Mouse (Mus musculus) forebrain, postnatal 0 days (tissue): Measurements from ENCODE around the gene Prpf6. TPM values are rescaled to one million over a fixed set of nuclear protein-coding genes. Genes with fewer than 3 reads are reported as not detected.

ENCODE experiments used
- ATAC-seq: fragments of 200-750 bp; cut with Nextera tagmentation; 2 replicates; pipeline ENCODE4 v1.8.0; 2017; ENCODE audit warnings: mild to moderate bottlenecking, moderate library complexity
- DNase-seq: peaks from one replicate; pipeline ENCODE4 v3.0.0-alpha.2; 2015
- H3K27ac ChIP-seq: fragments of 300-500 bp; sonication (generic); 2 replicates; pipeline ENCODE4 v1.5.1; 2014; ENCODE audit warnings: low read depth, mild to moderate bottlenecking, antibody characterized with exemption, low read length, moderate library complexity, mixed read lengths
- H3K27me3 ChIP-seq: fragments of 300-500 bp; sonication (generic); 2 replicates; pipeline ENCODE4 v1.6.1; 2014; ENCODE audit warnings: mild to moderate bottlenecking, low read length, mixed read lengths; ENCODE audit not compliant: insufficient read depth
- H3K36me3 ChIP-seq: fragments of 300-500 bp; sonication (generic); 2 replicates; pipeline ENCODE4 v1.6.1; 2014; ENCODE audit warnings: mild to moderate bottlenecking, moderate library complexity; ENCODE audit not compliant: insufficient read depth
- H3K4me1 ChIP-seq: fragments of 300-500 bp; sonication (generic); 2 replicates; pipeline ENCODE4 v1.6.1; 2014; ENCODE audit warnings: antibody characterized with exemption; ENCODE audit not compliant: insufficient read depth
- H3K4me2 ChIP-seq: fragments of 300-500 bp; sonication (generic); 2 replicates; pipeline ENCODE4 v1.6.1; 2014; ENCODE audit warnings: low read depth, mild to moderate bottlenecking, moderate library complexity
- H3K4me3 ChIP-seq: fragments of 300-500 bp; sonication (generic); 2 replicates; pipeline ENCODE4 v1.5.1; 2014; ENCODE audit warnings: low read depth, low read length, mixed read lengths
- H3K9ac ChIP-seq: fragments of 300-500 bp; sonication (generic); 2 replicates; pipeline ENCODE4 v1.6.1; 2014; ENCODE audit warnings: mild to moderate bottlenecking
- H3K9me3 ChIP-seq: fragments of 300-500 bp; sonication (generic); 2 replicates; pipeline ENCODE4 v1.6.1; 2016; ENCODE audit warnings: low read length
- CTCF ChIP-seq: sonication (generic); IDR thresholded peaks from 2 replicates; pipeline ENCODE4 v1.5.1; 2016; ENCODE audit warnings: antibody characterized with exemption, control low read depth, low read depth
- WGBS: fragments of 180-500 bp; shearing (Covaris S2); extraction: QIAGEN DNeasy Blood & Tissue Kit; methylation state at CpG from one replicate; pipeline ENCODE4 v1.1.7; 2014; 5-methylcytosine and 5-hydroxymethylcytosine counted together
- polyA plus RNA-seq: library from polyadenylated mRNA; unstranded; fragments of >200 nt; fragmentation: Nextera tagmentation; extraction: Ambion mirVana; gene quantifications from 2 replicates; pipeline ENCODE4 v1.2.1, GENCODE M21; 2015
- total RNA-seq: library from RNA; depleted of rRNA; stranded (reverse); fragments of >200 nt; gene quantifications from 2 replicates; pipeline ENCODE4 v1.2.3, GENCODE M21; 2014

The Prpf6 gene
- total and polyA plus RNA-seq, 2 experiments from 2014 or later = 46.5 to 49.6 TPM

GRCm38 (mm10) chr2:181646626-181647472 lies 55.2 kb downstream of the Prpf6 start:
- TF ChIP-seq CTCF = no peak
- peaks cover 83% of the 10 kb centered on the region for H3K36me3 ChIP-seq
- H3K4me2 ChIP-seq = no peak overlapping the region
- H3K9me3 ChIP-seq = no peaks in the 10 kb centered on the region
- ATAC-seq = no peak
- H3K4me3 ChIP-seq = no peak overlapping the region
- WGBS = 95% methylated on average over 6 of the region's 6 CpGs
- no peak overlapping the region for H3K27ac ChIP-seq
- DNase-seq = no peak
- no peaks in the 10 kb centered on the region for H3K4me1 ChIP-seq
- no peaks in the 10 kb centered on the region for H3K27me3 ChIP-seq
- no peak overlapping the region for H3K9ac ChIP-seq

- 77% methylated on average over 10 of the region's 10 CpGs for WGBS
- ATAC-seq (no peak), DNase-seq (no peak)
- Histone ChIP-seq H3K36me3 (peaks cover 87% of the 10 kb centered on the region), H3K4me1 (no peaks in the 10 kb centered on the region), H3K27ac (no peak overlapping the region), H3K4me3 (no peak overlapping the region), H3K27me3 (no peaks in the 10 kb centered on the region), H3K4me2 (no peak overlapping the region), H3K9me3 (no peaks in the 10 kb centered on the region), H3K9ac (no peak overlapping the region)
- TF ChIP-seq CTCF = no peak
These were observed 57.3 kb downstream of the Prpf6 start for GRCm38 (mm10) chr2:181648926-181649325.

GRCm38 (mm10) chr2:181653065-181653464 lies 61.4 kb downstream of the Prpf6 start:
- no peak overlapping the region for H3K4me3 ChIP-seq
- no peak overlapping the region for H3K27ac ChIP-seq
- H3K27me3 ChIP-seq = no peaks in the 10 kb centered on the region
- no peaks in the 10 kb centered on the region for H3K4me1 ChIP-seq
- H3K36me3 ChIP-seq = peaks cover 81% of the 10 kb centered on the region
- no peak overlapping the region for H3K4me2 ChIP-seq
- DNase-seq = no peak
- no peak for ATAC-seq
- no peak for TF ChIP-seq CTCF
- H3K9ac ChIP-seq = no peak overlapping the region
- H3K9me3 ChIP-seq = no peaks in the 10 kb centered on the region

- Histone ChIP-seq H3K4me3 (no peak overlapping the region), H3K27me3 (no peaks in the 10 kb centered on the region), H3K4me2 (no peak overlapping the region), H3K4me1 (no peaks in the 10 kb centered on the region), H3K36me3 (peaks cover 76% of the 10 kb centered on the region), H3K9ac (no peak overlapping the region), H3K9me3 (no peaks in the 10 kb centered on the region), H3K27ac (no peak overlapping the region)
- no peak for ATAC-seq
- WGBS = 85% methylated on average over 1 of the region's 1 CpGs
- no peak for TF ChIP-seq CTCF
- no peak for DNase-seq
These were observed 61.9 kb downstream of the Prpf6 start for GRCm38 (mm10) chr2:181653523-181653922.

GRCm38 (mm10) chr2:181656734-181657133 lies 65.1 kb downstream of the Prpf6 start, which contains the start of gene Gm29797:
Gm29797 (plus strand) TSS chr2:181657034.
- WGBS = 67% methylated on average over 3 of the region's 3 CpGs
- Histone ChIP-seq H3K36me3 (peaks cover 48% of the 10 kb centered on the region), H3K27ac (no peak within 1 kb of the TSS), H3K4me1 (no peaks in the 10 kb centered on the region), H3K27me3 (no peaks in the 10 kb centered on the region), H3K4me3 (no peak within 1 kb of the TSS), H3K9ac (no peak within 1 kb of the TSS), H3K9me3 (no peaks in the 10 kb centered on the region), H3K4me2 (no peak within 1 kb of the TSS)
- no peak for TF ChIP-seq CTCF
- DNase-seq = no peak
- no peak for ATAC-seq

- H3K36me3 ChIP-seq = peaks cover 43% of the 10 kb centered on the region
- H3K4me2 ChIP-seq = no peak overlapping the region
- no peaks in the 10 kb centered on the region for H3K9me3 ChIP-seq
- no peak overlapping the region for H3K27ac ChIP-seq
- no peak for DNase-seq
- no peaks in the 10 kb centered on the region for H3K27me3 ChIP-seq
- no peak overlapping the region for H3K4me3 ChIP-seq
- no peak overlapping the region for H3K9ac ChIP-seq
- no peak for TF ChIP-seq CTCF
- no peaks in the 10 kb centered on the region for H3K4me1 ChIP-seq
- no peak for ATAC-seq
- 77% methylated on average over 2 of the region's 2 CpGs for WGBS
These were observed 65.8 kb downstream of the Prpf6 start for GRCm38 (mm10) chr2:181657441-181657840.

- H3K36me3 ChIP-seq = peaks cover 33% of the 10 kb centered on the region
- H3K4me3 ChIP-seq = no peak overlapping the region
- ATAC-seq = no peak
- H3K27me3 ChIP-seq = no peaks in the 10 kb centered on the region
- H3K4me1 ChIP-seq = no peaks in the 10 kb centered on the region
- H3K27ac ChIP-seq = no peak overlapping the region
- no peak overlapping the region for H3K4me2 ChIP-seq
- no peak overlapping the region for H3K9ac ChIP-seq
- DNase-seq = no peak
- 91% methylated on average over 7 of the region's 7 CpGs for WGBS
- TF ChIP-seq CTCF = no peak
- no peaks in the 10 kb centered on the region for H3K9me3 ChIP-seq
These were observed 66.9 kb downstream of the Prpf6 start for GRCm38 (mm10) chr2:181658528-181658927.
